Mouse (Mus musculus): ENCODE measurements around the gene Olfr998.
"Not testable (repeated sequence)": the region's sequence is repeated elsewhere in the genome, so short reads cannot be mapped to it uniquely, and the experiment has no call there.

Olfr998 gene

DNA sequence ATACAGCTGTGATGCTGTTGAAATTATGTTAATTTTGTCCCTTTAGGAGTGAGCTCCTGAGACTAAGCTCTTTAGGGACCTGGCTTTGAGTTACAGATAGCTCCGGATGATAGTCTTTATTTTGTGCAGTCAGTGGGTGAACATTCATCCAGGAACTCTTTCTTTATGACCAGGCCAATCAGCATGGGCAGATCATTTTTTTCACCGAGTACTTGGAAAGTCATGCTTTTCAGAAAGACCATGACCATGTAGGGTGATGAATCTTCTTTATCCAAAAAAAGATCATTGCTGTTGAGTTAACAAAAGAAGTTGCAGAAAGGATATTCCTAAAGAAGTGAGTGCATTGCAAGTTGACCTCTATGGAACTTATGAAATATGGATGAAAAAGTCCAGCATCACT, at the start of gene Olfr998:
TSS of gene Olfr998 (plus strand) at position 301 of the 400 bp plus-strand sequence.
- not testable (repeated sequence) for DNase-seq (ENCODE audit: low spot score)

GRCm38 (mm10) chr2:85554806-85555205, 33.9 kb upstream of the Olfr998 start:
- DNase-seq (ENCODE audit: low spot score): no peak

- DNase-seq (ENCODE audit: low spot score): no peak
These were observed 28.5 kb upstream of the Olfr998 start for GRCm38 (mm10) chr2:85560226-85560625.

DNA sequence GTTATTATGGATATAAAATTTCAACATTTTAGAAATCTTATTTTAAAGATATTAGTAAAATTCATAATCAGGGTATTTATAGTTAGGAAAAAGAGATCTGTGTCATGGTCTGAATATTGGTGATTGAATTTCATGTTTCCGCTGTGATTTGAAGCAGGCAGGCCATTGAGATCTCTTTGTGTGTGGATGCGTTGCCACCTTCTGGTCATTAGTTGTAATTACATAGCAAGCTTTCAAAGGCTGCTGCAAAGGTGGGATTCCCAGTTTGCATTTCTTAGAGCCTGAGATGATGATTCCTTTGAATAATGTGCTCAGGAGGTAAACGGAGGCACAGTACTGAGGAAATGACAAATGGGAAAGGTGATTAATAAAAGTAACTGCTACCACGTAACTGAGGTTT, 27.6 kb upstream of the Olfr998 start:
- DNase-seq (ENCODE audit: low spot score): no peak

DNA sequence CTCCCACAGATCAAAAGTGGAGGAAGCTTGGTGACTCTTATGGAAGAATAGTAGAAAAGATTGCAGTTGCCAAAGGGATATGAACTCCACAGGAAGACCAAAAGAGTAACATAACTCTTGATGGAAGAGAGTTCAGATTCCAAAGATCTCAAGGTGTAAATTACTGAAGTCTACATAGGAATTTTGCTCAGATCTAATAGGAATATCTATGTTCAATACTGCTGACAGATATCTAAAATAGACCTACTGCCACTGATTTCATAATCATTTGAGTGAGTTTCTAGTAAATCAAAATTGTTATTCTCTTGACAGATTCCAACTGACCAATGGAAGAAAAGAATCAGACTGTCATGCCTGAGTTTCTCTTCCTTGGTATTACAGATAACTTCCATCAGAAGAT, 9.8 kb upstream of the Olfr998 start, which contains the start of gene Olfr996:
TSS of gene Olfr996 (plus strand) at position 301 of the 400 bp plus-strand sequence.
- DNase-seq (ENCODE audit: low spot score): no peak

DNA sequence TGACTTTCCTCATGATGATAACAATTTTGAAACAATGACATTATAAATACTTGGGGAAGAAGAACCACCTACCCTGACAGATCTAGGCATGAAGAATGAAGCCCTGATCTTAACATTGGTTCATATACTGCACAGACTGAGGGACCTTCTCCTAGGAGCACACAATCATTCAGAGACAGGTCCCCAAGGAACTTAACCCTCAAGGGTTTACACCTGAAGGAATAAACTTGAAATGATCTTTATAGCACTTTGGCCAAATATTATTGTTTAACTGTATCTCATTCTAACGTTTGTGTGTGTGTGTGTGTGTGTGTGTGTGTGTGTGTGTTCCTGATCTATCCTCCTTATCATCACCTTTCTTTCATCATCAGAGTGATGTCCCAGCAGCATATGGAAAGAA, 23.1 kb downstream of the Olfr998 start, which contains the start of gene Olfr1000:
TSS of gene Olfr1000 (minus strand) at position 101 of the 400 bp plus-strand sequence.
- no peak for DNase-seq (ENCODE audit: low spot score)

Measured in ovary, postnatal 10 days (tissue).